Mouse (Mus musculus): ENCODE measurements at regions not wholly inside any gene's neighbourhood (a gene's known extent, or its start where the extent isn't known, plus 50 kb on each side); places are given as distances from the start of the nearest gene placed in this dataset.

GRCm38 (mm10) chr14:58543140-58543767, 472.9 kb downstream of the Fgf9 start:
- H3K27me3 ChIP-seq (ENCODE audit: control insufficient read depth in 1 of 2, insufficient read depth in 2 of 2, low read length in 2 of 2), result no peaks in the 10 kb centered on the region
- no peak for DNase-seq (ENCODE audit: low read depth, low spot score)
- no peak overlapping the region for H3K9ac ChIP-seq (ENCODE audit: control insufficient read depth, low read depth, low read length, poor library complexity, severe bottlenecking)
- no peaks in the 10 kb centered on the region for H3K9me3 ChIP-seq (replicated peaks; ENCODE audit: insufficient read depth, low read length)
- H3K4me1 ChIP-seq (ENCODE audit: control insufficient read depth in 1 of 2, insufficient read depth in 2 of 2, low read length in 2 of 2), result no peaks in the 10 kb centered on the region
- no peak for TF ChIP-seq SMC3 (IDR thresholded peaks at IDR 0.05; ENCODE audit: low read depth, low read length)
- TF ChIP-seq BHLHE40 (IDR thresholded peaks at IDR 0.05; ENCODE audit: borderline replicate concordance, low read depth, low read length), result no peak
- H3K27ac ChIP-seq (ENCODE audit: control insufficient read depth, low read depth, low read length), result no peak overlapping the region
- H3K79me2 ChIP-seq (ENCODE audit: control insufficient read depth, insufficient read depth, low read length, poor library complexity), result no peaks in the 10 kb centered on the region
- H3K36me3 ChIP-seq (ENCODE audit: control insufficient read depth in 1 of 2, insufficient read depth in 2 of 2, low read length in 2 of 2), result no peaks in the 10 kb centered on the region
- no peak overlapping the region for H3K4me3 ChIP-seq (ENCODE audit: control insufficient read depth in 1 of 2, insufficient read depth in 1 of 2, low read depth in 2 of 2, low read length in 2 of 2)

GRCm38 (mm10) chr14:58538135-58538534, 467.8 kb downstream of the Fgf9 start:
- DNase-seq (ENCODE audit: low read depth, low spot score), result no peak
- H3K27me3 ChIP-seq (ENCODE audit: control insufficient read depth in 1 of 2, insufficient read depth in 2 of 2, low read length in 2 of 2), result no peaks in the 10 kb centered on the region
- TF ChIP-seq SMC3 (IDR thresholded peaks at IDR 0.05; ENCODE audit: low read depth, low read length) (no peak), ZC3H11A (IDR thresholded peaks at IDR 0.05; ENCODE audit: low read depth, low read length) (no peak), RAD21 (IDR thresholded peaks at IDR 0.05; ENCODE audit: low read depth, low read length) (no peak), ZMIZ1 (IDR thresholded peaks at IDR 0.05; ENCODE audit: low read depth, low read length) (no peak), MAZ (IDR thresholded peaks at IDR 0.05; ENCODE audit: low read depth, low read length) (no peak), GATA1 (IDR thresholded peaks at IDR 0.05; ENCODE audit: low read depth, low read length) (no peak), POLR2AphosphoS2 (IDR thresholded peaks at IDR 0.05; ENCODE audit: low read length) (no peak), ELF1 (IDR thresholded peaks at IDR 0.05; ENCODE audit: low read depth, low read length) (no peak), NELFE (IDR thresholded peaks at IDR 0.05; ENCODE audit: low read depth, low read length) (no peak), CHD2 (IDR thresholded peaks at IDR 0.05; ENCODE audit: low read length) (no peak), BHLHE40 (IDR thresholded peaks at IDR 0.05; ENCODE audit: borderline replicate concordance, low read depth, low read length) (no peak), MAX (IDR thresholded peaks at IDR 0.05; ENCODE audit: low read length) (no peak), UBTF (IDR thresholded peaks at IDR 0.05; ENCODE audit: borderline replicate concordance, insufficient read depth, low read depth, low read length) (no peak), ETS1 (IDR thresholded peaks at IDR 0.05; ENCODE audit: low read depth, low read length) (no peak), NRF1 (IDR thresholded peaks at IDR 0.05; ENCODE audit: insufficient read depth, low read depth, low read length, poor library complexity, severe bottlenecking) (no peak)
- no peak overlapping the region for H3K9ac ChIP-seq (ENCODE audit: control insufficient read depth, low read depth, low read length, poor library complexity, severe bottlenecking)
- no peak overlapping the region for H3K4me3 ChIP-seq (ENCODE audit: control insufficient read depth in 1 of 2, insufficient read depth in 1 of 2, low read depth in 2 of 2, low read length in 2 of 2)
- no peaks in the 10 kb centered on the region for H3K36me3 ChIP-seq (ENCODE audit: control insufficient read depth in 1 of 2, insufficient read depth in 2 of 2, low read length in 2 of 2)
- no peak overlapping the region for H3K27ac ChIP-seq (ENCODE audit: control insufficient read depth, low read depth, low read length)
- H3K4me1 ChIP-seq (ENCODE audit: control insufficient read depth in 1 of 2, insufficient read depth in 2 of 2, low read length in 2 of 2), result no peaks in the 10 kb centered on the region
- H3K9me3 ChIP-seq (replicated peaks; ENCODE audit: insufficient read depth, low read length), result no peaks in the 10 kb centered on the region
- H3K79me2 ChIP-seq (ENCODE audit: control insufficient read depth, insufficient read depth, low read length, poor library complexity), result no peaks in the 10 kb centered on the region

Measured in MEL (cell line).